21 mouse cellular contexts compared by ENCODE assay signal in the genomic region with DNA sequence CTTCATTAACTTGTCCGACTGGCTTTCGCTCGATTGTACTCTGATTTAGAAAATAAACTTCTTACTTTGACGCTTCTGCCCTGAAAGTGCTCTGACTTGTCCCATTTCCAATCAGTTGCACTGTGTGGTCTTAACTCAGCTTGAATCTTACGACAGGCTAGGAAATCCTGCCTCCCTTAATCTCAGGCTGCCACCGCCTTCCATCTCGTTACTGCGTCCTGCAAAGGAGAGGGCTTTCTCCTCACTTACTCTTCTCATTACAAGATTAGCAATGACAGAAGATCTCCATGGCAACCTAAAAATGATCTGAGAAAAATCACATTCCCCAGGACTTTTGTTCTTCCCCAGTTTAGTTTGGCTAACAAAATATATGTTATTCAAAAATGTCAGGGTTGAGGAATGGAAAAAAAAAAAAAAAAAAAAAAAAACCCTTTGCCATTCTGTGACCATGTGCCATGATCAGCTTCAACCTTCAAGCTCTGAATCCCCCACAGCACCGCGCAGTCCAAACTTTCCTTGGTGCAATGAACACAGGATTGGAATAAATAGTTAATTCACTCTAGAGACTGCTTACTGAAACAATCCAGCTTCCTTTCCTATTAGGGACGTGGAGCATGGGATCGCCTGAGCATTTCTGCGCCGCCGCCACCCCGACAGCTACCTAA.
DNase-seq lines count a peak whose midpoint lies in the region; ATAC-seq lines count a peak whose summit lies in the region.
"Had no signal": no experiment of that assay in that cellular context is flagged by ENCODE, and none has a peak within 500 bp of the region (broad histone marks: within the 10 kb centered on the region; RNA-seq: fewer than 3 reads in every experiment).

No protein-coding gene starts in this region.

- no peaks in the 10 kb centered on the region for H3K27me3 ChIP-seq in embryonic facial prominence, embryonic 11.5 days (ENCODE audit: control insufficient read depth, insufficient read depth, low read length)
- H3K27me3 ChIP-seq in embryonic facial prominence, embryonic 10.5 days (replicated peaks; ENCODE audit: low read depth, poor library complexity, severe bottlenecking): no peaks in the 10 kb centered on the region; the same call in 1 of the 2 replicates
- H3K27me3 ChIP-seq in midbrain, embryonic 12.5 days: no peaks in the 10 kb centered on the region
- H3K27me3 ChIP-seq: liver, embryonic 12.5 days; lung, embryonic 15.5 days; neural tube, embryonic 12.5 days had no signal

- H3K4me2 ChIP-seq in embryonic facial prominence, embryonic 11.5 days (ENCODE audit: low read depth, low read length): no peak overlapping the region
- H3K4me2 ChIP-seq in midbrain, embryonic 12.5 days (replicated peaks): no peak overlapping the region
- H3K4me2 ChIP-seq: liver, embryonic 12.5 days; lung, embryonic 15.5 days; neural tube, embryonic 12.5 days had no signal

- 63% methylated on average over 16 of the region's 16 CpGs for WGBS in embryonic facial prominence, embryonic 11.5 days
- 61% methylated on average over 16 of the region's 16 CpGs for WGBS in embryonic facial prominence, embryonic 10.5 days
- 39% methylated on average over 16 of the region's 16 CpGs for WGBS in midbrain, embryonic 12.5 days

- no peak overlapping the region for H3K27ac ChIP-seq in embryonic facial prominence, embryonic 11.5 days (replicated peaks; ENCODE audit: low read depth, low read length)
- no peak overlapping the region for H3K27ac ChIP-seq in embryonic facial prominence, embryonic 10.5 days (replicated peaks)
- no peak overlapping the region for H3K27ac ChIP-seq in midbrain, embryonic 12.5 days (replicated peaks)
- H3K27ac ChIP-seq: heart, embryonic 10.5 days; liver, embryonic 12.5 days; lung, embryonic 15.5 days; macrophage; neural tube, embryonic 12.5 days had no signal

- no peaks in the 10 kb centered on the region for H3K9me3 ChIP-seq in embryonic facial prominence, embryonic 11.5 days (replicated peaks; ENCODE audit: control insufficient read depth, low read length)
- no peaks in the 10 kb centered on the region for H3K9me3 ChIP-seq in embryonic facial prominence, embryonic 10.5 days
- no peaks in the 10 kb centered on the region for H3K9me3 ChIP-seq in midbrain, embryonic 12.5 days
- H3K9me3 ChIP-seq: heart, embryonic 10.5 days; liver, embryonic 12.5 days; lung, embryonic 15.5 days; neural tube, embryonic 12.5 days had no signal

- peak; percentile 35 for DNase-seq in embryonic facial prominence, embryonic 11.5 days (ENCODE audit: low spot score)
- no peak for DNase-seq in embryonic facial prominence, embryonic 10.5 days (ENCODE audit: low spot score)
- DNase-seq in layer of hippocampus, postnatal 14 days (ENCODE audit: low spot score in 2 of 2): peak; percentile 7 to 18
- no peak for DNase-seq in layer of hippocampus, adult 9-11 months
- no peak for DNase-seq in adrenal gland, postnatal 4 days (ENCODE audit: low spot score in 2 of 2)
- no peak for DNase-seq in heart, postnatal 36 days
- DNase-seq in ovary, postnatal 10 days (ENCODE audit: low spot score): no peak
- DNase-seq: adrenal gland, adult 8-10 months; cerebellum, adult 8-10 months; gastrocnemius, postnatal 36 days; kidney, adult 8-10 months; kidney, postnatal 36 days; left cerebral cortex, postnatal 4 days; thymus, postnatal 25 days had no signal

- no peak overlapping the region for H3K9ac ChIP-seq in embryonic facial prominence, embryonic 11.5 days (replicated peaks; ENCODE audit: low read length)
- no peak overlapping the region for H3K9ac ChIP-seq in midbrain, embryonic 12.5 days (replicated peaks)
- H3K9ac ChIP-seq: liver, embryonic 12.5 days; lung, embryonic 15.5 days; neural tube, embryonic 12.5 days had no signal

- ATAC-seq in embryonic facial prominence, embryonic 11.5 days (replicated peaks; ENCODE audit: insufficient number of reproducible peaks, low FRiP score, low TSS enrichment, low read depth): no peak
- ATAC-seq in midbrain, embryonic 12.5 days (ENCODE audit: low FRiP score, low read depth): peak; percentile 71
- ATAC-seq: inflammation-experienced regulatory T-cells, adult 6 months; liver, embryonic 12.5 days had no signal

- H3K4me1 ChIP-seq in embryonic facial prominence, embryonic 11.5 days (ENCODE audit: control insufficient read depth, insufficient read depth, low read length): no peaks in the 10 kb centered on the region
- peaks cover 3% of the 10 kb centered on the region; the same call in 1 of the 2 replicates for H3K4me1 ChIP-seq in embryonic facial prominence, embryonic 10.5 days
- H3K4me1 ChIP-seq in midbrain, embryonic 12.5 days: no peaks in the 10 kb centered on the region; the same call in 1 of the 2 replicates
- H3K4me1 ChIP-seq: heart, embryonic 10.5 days; liver, embryonic 12.5 days; neural tube, embryonic 12.5 days had no signal

- H3K4me3 ChIP-seq in embryonic facial prominence, embryonic 11.5 days (ENCODE audit: low read depth, low read length): no peak overlapping the region
- no peak overlapping the region for H3K4me3 ChIP-seq in embryonic facial prominence, embryonic 10.5 days
- no peak overlapping the region for H3K4me3 ChIP-seq in midbrain, embryonic 12.5 days
- H3K4me3 ChIP-seq: heart, embryonic 10.5 days; liver, embryonic 12.5 days; lung, embryonic 15.5 days; neural tube, embryonic 12.5 days had no signal

- intact Hi-C loops in heart, postnatal 36 days (cut with DNase I): no loop called here

- H3K36me3 ChIP-seq in embryonic facial prominence, embryonic 11.5 days (replicated peaks; ENCODE audit: control insufficient read depth, insufficient read depth, low read depth, low read length): no peaks in the 10 kb centered on the region
- H3K36me3 ChIP-seq in embryonic facial prominence, embryonic 10.5 days (replicated peaks): no peaks in the 10 kb centered on the region
- no peaks in the 10 kb centered on the region for H3K36me3 ChIP-seq in midbrain, embryonic 12.5 days
- H3K36me3 ChIP-seq: heart, embryonic 10.5 days; liver, embryonic 12.5 days; lung, embryonic 15.5 days; neural tube, embryonic 12.5 days had no signal

Comparison
In these comparisons a context has a peak if more than half of its experiments do, and no peak if none do; other contexts are left out.
1. DNase-seq: peak in embryonic facial prominence, embryonic 11.5 days (single experiment) and layer of hippocampus, postnatal 14 days (2 of 2); none in embryonic facial prominence, embryonic 10.5 days (single experiment), layer of hippocampus, adult 9-11 months (single experiment), adrenal gland, postnatal 4 days (0 of 2), heart, postnatal 36 days (0 of 2) and ovary, postnatal 10 days (single experiment).